Mouse (Mus musculus): Measurements from ENCODE around the gene Scd3. TPM values are rescaled to one million over a fixed set of nuclear protein-coding genes. Genes with fewer than 3 reads are reported as not detected.
A peak's percentile ranks its signal among the peaks of the same experiment; 100 is the strongest.
"Not testable (repeated sequence)": the region's sequence is repeated elsewhere in the genome, so short reads cannot be mapped to it uniquely, and the experiment has no call there.

The Scd3 gene
- total RNA-seq, 2 experiments from 2014 or later: 0.62 TPM

GRCm38 (mm10) chr19:44231608-44232151 is 28.6 kb downstream of the Scd3 start:
- no peak for DNase-seq (ENCODE audit: low spot score in 2 of 2)

DNA sequence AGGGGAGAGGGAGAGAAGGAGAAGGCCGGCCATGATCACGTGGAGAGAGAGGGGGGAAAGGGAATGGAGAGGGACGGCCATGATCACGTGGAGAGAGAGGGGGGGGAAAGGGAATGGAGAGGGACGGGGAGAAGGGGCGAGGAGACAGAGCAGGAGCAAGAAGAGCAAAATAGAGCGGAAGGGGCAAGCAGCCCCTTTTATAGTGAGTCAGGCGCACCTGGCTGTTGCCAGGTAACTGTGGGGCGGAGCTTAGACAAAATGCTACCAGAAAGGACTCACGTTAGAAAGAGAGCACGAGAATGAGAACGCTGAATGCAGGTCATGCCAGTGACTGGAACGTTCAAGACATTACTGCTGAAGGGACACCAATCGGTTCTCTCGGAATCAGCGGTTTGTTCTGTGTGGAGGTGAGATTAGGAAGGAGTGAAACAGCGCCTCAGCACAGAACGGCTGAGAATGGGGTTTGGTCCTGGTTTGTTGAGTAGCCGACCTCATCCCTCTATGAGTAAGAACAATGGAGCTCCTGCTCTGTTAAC is 34.5 kb downstream of the Scd3 start:
- DNase-seq (ENCODE audit: low spot score in 2 of 2): no peak

DNA sequence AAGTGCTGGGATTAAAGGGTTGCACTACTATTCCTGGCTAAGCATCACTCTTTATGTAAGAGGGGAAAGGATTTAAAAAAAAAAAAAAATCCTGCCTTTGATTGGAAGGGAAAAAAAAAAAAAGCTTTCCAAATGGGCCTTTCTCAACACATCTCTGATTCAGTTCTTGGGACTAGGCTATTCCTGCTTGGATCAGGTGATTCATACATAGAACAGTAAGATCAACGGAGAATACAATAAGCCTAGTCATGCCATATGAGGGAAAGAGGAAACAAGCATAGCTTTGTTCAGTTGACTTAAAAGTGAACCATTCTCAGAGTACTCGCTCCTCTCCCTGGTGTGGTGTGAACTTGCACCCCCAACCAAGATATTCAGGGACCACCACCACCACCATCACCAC is 35.8 kb downstream of the Scd3 start:
- no peak for DNase-seq (ENCODE audit: low spot score in 2 of 2)

DNA sequence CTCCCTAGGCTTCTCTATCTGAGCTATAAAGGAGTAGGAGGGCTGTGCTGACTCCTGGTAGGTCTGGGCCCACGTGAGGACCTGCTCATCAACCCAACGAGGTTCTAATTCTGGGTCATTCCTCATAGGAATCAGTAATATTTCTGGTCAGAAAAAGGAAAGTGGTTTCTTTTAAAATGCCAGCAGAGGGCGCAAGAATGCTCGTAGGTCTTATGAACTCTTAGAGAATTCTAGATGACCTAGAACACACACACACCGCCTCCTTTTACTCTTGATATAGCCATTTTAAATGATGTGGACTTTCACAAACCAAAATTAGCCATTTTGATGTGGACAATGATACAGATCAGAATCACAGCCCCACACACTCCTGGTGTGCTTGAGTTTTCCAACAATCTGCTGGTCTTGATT is 42.7 kb downstream of the Scd3 start:
- peak in 1 of 2 experiments; percentile 42 for DNase-seq (ENCODE audit: low spot score in 2 of 2)

- no peak for DNase-seq (ENCODE audit: low spot score in 2 of 2)
Observed at GRCm38 (mm10) chr19:44246341-44246911, 43.4 kb downstream of the Scd3 start.

- peak in 1 of 2 experiments; percentile 27 for DNase-seq (ENCODE audit: low spot score in 2 of 2)
Observed at GRCm38 (mm10) chr19:44247281-44248080, 44.4 kb downstream of the Scd3 start.

- DNase-seq (ENCODE audit: low spot score in 2 of 2): peak; percentile 85 to 92
Observed at GRCm38 (mm10) chr19:44248081-44248853, 45.2 kb downstream of the Scd3 start.

- no peak for DNase-seq (ENCODE audit: low spot score in 2 of 2)
Observed at GRCm38 (mm10) chr19:44248854-44249351, 45.8 kb downstream of the Scd3 start.

- DNase-seq (ENCODE audit: low spot score in 2 of 2): not testable (repeated sequence)
Observed at GRCm38 (mm10) chr19:44251138-44251537, 48.1 kb downstream of the Scd3 start.

- DNase-seq (ENCODE audit: low spot score in 2 of 2): no peak
Observed at GRCm38 (mm10) chr19:44251936-44252558, 49.0 kb downstream of the Scd3 start.

DNA sequence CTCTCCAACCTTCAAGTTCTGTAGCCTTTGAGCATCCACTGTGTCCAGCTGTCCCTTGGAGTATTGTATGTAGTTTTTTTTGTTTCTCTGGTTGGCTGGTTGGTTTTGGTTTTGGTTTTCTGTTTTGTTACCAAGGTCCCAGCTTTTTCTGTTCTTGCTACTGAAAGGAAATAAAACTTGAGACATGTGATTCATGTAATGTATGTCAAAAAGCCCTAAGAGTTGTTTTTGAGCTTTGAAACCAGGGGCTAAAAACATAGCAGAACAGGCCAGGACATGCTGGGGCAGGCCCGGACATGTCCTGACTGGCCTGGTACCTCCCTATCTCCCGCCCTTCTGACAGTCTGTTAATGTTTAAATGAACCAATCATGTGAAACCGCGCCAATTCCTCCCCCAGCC is 51.0 kb downstream of the Scd3 start:
- DNase-seq (ENCODE audit: low spot score in 2 of 2): not testable (repeated sequence)

DNA sequence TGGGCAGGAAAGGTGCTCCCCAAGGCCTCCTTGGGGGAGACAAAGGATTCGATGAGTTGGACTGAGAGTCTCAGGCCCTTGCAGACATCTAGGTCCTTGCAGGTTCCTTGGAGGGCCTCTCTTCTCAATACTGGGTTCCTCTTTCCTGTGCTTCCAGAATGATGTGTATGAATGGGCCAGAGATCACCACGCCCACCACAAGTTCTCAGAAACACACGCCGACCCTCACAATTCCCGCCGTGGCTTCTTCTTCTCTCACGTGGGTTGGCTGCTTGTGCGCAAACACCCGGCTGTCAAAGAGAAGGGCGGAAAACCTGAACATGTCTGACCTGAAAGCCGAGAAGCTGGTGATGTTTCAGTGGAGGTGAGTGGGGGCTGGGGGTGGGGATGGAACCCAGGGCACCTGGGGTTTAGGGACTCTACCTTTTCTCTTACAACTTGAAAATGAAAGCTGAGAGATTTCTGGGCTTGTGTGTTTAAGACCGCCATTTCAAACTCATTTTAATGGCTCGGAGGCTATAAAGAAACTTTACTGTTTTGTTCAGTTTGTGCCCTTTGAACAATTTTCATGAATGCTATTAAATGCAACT is 54.4 kb downstream of the Scd3 start:
- no peak for DNase-seq (ENCODE audit: low spot score in 2 of 2)

GRCm38 (mm10) chr19:44259484-44259883 is 56.4 kb downstream of the Scd3 start:
- no peak for DNase-seq (ENCODE audit: low spot score in 2 of 2)

- no peak for DNase-seq (ENCODE audit: low spot score in 2 of 2)
Observed at GRCm38 (mm10) chr19:44260487-44260886, 57.4 kb downstream of the Scd3 start.

GRCm38 (mm10) chr19:44261774-44262173 is 58.7 kb downstream of the Scd3 start:
- DNase-seq (ENCODE audit: low spot score in 2 of 2): no peak

- no peak for DNase-seq (ENCODE audit: low spot score in 2 of 2)
Observed at GRCm38 (mm10) chr19:44263581-44263980, 60.5 kb downstream of the Scd3 start.

DNA sequence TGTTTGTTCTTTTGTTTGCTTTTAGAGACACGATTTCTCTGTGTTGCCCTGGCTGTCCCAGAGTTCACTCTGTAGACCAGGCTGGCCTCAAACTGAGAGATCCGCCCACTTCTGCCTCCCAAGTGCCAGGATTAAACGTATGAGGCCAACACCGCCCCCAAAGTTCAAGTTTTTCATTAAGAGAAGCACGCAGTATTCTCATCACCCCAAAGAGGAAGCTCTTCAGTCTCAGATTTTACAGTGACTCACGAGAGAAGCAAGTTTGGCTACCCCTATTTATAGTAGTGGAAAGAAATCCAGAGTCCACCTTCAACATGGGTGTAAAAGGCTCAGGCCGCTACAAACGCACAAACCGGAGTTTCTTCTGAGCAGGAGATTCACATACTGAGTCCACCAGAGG is 61.2 kb downstream of the Scd3 start:
- DNase-seq (ENCODE audit: low spot score in 2 of 2): no peak

DNA sequence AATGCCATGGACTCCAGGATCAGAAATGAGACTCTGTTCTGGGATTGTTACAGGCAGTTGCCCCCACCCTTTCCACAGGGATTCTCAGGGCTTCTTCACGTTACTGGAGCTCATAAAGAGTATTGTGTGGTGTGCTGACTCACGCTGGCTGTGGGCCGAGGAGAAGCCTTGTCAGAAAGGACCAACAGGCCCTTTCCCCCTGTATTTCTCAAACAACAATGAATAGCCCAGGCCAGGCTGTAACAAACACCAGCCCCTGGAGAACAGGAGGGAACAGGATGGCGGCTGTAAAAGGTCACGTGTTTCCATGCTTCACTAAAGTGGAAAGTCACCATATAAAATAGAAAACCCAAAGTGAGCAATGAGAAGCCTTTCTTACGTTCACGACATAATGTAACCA is 62.2 kb downstream of the Scd3 start:
- DNase-seq (ENCODE audit: low spot score in 2 of 2): no peak

DNA sequence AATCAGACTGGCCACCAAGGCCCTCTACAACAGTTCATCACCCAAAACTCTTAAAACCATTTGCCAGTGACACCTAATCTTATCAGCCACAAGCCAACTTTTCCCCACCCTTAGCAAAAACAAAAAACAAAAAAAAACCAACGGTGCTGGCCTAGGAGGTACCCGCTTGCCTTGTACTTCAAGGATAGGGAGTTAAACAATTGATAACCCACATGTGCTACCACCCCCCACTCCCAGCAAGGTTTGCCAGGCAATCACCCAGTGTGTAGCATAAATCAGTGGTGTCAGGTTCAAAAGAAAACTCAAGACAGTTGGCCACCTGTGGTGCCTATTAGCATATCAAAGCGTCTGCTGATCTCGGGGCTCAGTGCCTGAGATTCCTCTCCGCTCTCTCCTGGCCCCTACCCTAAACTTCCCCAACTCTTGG is 62.9 kb downstream of the Scd3 start:
- DNase-seq (ENCODE audit: low spot score in 2 of 2): no peak

DNA sequence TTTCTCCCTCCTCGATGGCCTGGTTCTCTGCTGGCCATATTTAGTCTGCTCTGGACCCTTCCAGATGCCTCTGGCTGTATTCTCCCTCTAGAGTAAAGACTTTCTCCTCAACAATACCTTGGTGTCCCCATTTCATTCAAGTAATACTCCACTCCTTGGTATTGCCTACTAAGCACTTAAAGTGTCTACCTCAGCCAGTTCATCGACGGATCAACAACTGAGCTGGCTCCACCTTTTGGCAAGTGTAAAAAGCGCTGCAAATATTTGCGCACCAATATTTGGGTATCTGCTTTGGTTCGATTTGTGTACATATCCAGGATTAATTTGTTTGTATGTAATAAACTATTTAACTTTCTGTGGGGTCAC is 63.4 kb downstream of the Scd3 start:
- no peak for DNase-seq (ENCODE audit: low spot score in 2 of 2)
